Comparison of ENCODE assay signal across 34 mouse cellular contexts in genomic region chr6:100895183-100895582, GRCm38 (mm10).
"Had no signal": no experiment of that assay in that cellular context is flagged by ENCODE, and none has a peak within 500 bp of the region (broad histone marks: within the 10 kb centered on the region; RNA-seq: fewer than 3 reads in every experiment).

No protein-coding gene starts in this region.

- ATAC-seq: hindbrain, embryonic 16.5 days; hindbrain, postnatal 0 days; inflammation-experienced regulatory T-cells, adult 6 months; intestine, embryonic 15.5 days; intestine, embryonic 16.5 days; intestine, postnatal 0 days had no signal

- H3K27me3 ChIP-seq: heart, embryonic 15.5 days; hindbrain, embryonic 12.5 days; hindbrain, embryonic 13.5 days; hindbrain, embryonic 15.5 days; intestine, embryonic 15.5 days; kidney, embryonic 15.5 days had no signal

- H3K4me3 ChIP-seq: heart, embryonic 12.5 days; heart, embryonic 13.5 days; heart, embryonic 15.5 days; hindbrain, embryonic 10.5 days; hindbrain, embryonic 12.5 days; hindbrain, embryonic 13.5 days; hindbrain, embryonic 15.5 days; intestine, embryonic 15.5 days; kidney, embryonic 15.5 days; layer of hippocampus, adult 2 months; left cerebral cortex, adult 2 months had no signal

- H3K4me2 ChIP-seq: heart, embryonic 12.5 days; heart, embryonic 13.5 days; heart, embryonic 15.5 days; hindbrain, embryonic 12.5 days; hindbrain, embryonic 13.5 days; hindbrain, embryonic 14.5 days; hindbrain, embryonic 15.5 days; intestine, embryonic 15.5 days; kidney, embryonic 15.5 days had no signal

- H3K9ac ChIP-seq: heart, embryonic 12.5 days; heart, embryonic 13.5 days; heart, embryonic 15.5 days; hindbrain, embryonic 12.5 days; hindbrain, embryonic 13.5 days; hindbrain, embryonic 14.5 days; hindbrain, embryonic 15.5 days; intestine, embryonic 15.5 days; kidney, embryonic 15.5 days had no signal

- H3K4me1 ChIP-seq: hindbrain, embryonic 12.5 days; hindbrain, embryonic 15.5 days; intestine, embryonic 15.5 days had no signal

- H3K36me3 ChIP-seq: heart, embryonic 12.5 days; heart, embryonic 13.5 days; heart, embryonic 15.5 days; hindbrain, embryonic 10.5 days; hindbrain, embryonic 12.5 days; hindbrain, embryonic 13.5 days; hindbrain, embryonic 15.5 days; intestine, embryonic 15.5 days; kidney, embryonic 15.5 days had no signal

- H3K27ac ChIP-seq: heart, embryonic 13.5 days; heart, embryonic 15.5 days; hindbrain, embryonic 10.5 days; hindbrain, embryonic 12.5 days; hindbrain, embryonic 13.5 days; hindbrain, embryonic 14.5 days; hindbrain, embryonic 15.5 days; hindbrain, postnatal 0 days; intestine, embryonic 15.5 days; kidney, embryonic 15.5 days; kidney, postnatal 0 days; layer of hippocampus, adult 2 months; left cerebral cortex, adult 2 months had no signal

- DNase-seq: heart, postnatal 10 days; heart, postnatal 14 days; heart, postnatal 36 days; heart, postnatal 4 days; kidney, adult 11 months; kidney, adult 18-20 months; kidney, adult 2 months; kidney, adult 8-10 months; kidney, adult 9 months; kidney, postnatal 10 days; kidney, postnatal 14 days; kidney, postnatal 25 days; kidney, postnatal 36 days; kidney, postnatal 4 days; layer of hippocampus, adult 9-11 months; layer of hippocampus, postnatal 36 days had no signal

- H3K9me3 ChIP-seq: heart, embryonic 12.5 days; heart, embryonic 13.5 days; heart, embryonic 15.5 days; hindbrain, embryonic 10.5 days; hindbrain, embryonic 12.5 days; hindbrain, embryonic 13.5 days; hindbrain, embryonic 15.5 days; intestine, embryonic 15.5 days; kidney, embryonic 15.5 days had no signal
